Mouse (Mus musculus) layer of hippocampus, adult 8-10 months (tissue): ENCODE results near the gene Ctsw. TPM values are rescaled to one million over a fixed set of nuclear protein-coding genes. Genes with fewer than 3 reads are reported as not detected.

Source experiments
- DNase-seq, 2 experiments: peaks; one replicate each; pipeline ENCODE4 v3.0.0; 2022; ENCODE audit warnings: low spot score in 2 of 2
- total RNA-seq, 4 experiments: library from RNA; stranded (reverse); gene quantifications; 2 replicates each; pipeline ENCODE4 v1.2.4; 2022

The Ctsw gene
- total RNA-seq, 4 experiments from 2014 or later: 0.29 to 0.81 (median 0.77) TPM; not detected in 1

DNA sequence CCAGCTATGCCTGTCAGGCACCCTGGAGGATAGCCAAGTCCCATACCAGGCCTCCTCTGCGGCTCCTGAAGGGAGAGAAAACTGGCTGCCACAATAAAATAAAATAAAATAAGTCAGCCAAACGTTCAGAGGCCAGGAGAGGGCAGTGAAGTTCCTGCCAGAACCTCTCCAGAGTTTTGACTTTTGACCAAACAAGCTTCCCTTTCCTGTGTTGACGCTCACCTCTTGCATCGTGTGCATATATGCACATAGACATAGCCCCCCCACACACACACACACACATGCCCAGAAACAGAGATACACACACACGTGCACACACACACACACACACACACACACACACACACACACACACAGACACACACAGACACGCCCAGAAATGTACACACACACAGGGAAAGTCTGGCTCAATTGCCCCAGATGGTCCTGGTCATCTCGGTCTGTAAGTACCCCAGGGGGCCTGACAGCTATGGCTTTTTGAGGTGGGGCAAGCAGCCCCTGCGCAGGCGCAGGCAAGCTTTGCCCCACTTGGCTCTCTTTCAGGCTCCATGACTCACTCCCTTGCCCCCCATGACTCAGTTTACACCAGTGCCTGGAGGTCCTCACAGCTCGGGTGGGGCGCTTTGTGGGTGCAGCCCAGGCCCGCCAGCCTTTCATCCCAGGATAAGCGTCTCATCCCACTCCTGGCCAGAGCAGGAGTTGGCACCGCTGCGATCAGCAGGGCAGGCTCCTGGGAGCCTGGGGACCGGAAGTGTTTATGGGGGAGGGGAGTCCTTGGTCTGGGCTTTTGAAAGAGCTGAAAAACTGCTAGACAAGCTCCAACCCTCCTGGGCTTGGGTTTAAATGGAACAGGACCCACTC is 35.1 kb downstream of the Ctsw start:
- DNase-seq: no peak

DNA sequence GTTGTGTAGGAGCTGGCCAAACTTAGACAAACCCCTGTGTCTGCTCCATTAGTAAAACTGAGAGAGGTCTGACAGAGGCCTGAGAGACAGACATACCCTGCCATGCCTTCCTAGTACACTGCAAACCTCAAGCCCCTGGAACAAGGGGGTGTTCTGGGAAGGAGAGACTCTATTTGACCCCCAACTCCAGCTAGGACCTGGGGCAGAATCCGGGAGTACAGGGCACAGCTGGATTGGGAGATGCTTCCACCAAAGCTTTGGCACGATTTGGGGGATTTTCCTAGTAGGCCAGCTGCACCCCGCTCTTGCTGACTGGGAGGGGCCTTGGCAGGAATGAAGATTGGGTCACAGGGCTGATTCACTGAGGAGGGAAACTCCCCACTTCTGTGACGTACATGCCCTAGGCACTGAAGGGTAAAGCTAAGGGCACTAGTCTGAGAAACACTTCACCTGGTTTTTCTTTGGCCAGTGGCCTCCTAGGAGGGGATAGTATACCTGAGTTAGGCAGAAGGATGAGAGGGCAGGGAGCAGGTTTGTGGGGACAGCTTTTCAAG is 36.3 kb downstream of the Ctsw start:
- DNase-seq: no peak

- no peak for DNase-seq
Observed at GRCm38 (mm10) chr19:5430408-5430807, 37.9 kb downstream of the Ctsw start.

DNA sequence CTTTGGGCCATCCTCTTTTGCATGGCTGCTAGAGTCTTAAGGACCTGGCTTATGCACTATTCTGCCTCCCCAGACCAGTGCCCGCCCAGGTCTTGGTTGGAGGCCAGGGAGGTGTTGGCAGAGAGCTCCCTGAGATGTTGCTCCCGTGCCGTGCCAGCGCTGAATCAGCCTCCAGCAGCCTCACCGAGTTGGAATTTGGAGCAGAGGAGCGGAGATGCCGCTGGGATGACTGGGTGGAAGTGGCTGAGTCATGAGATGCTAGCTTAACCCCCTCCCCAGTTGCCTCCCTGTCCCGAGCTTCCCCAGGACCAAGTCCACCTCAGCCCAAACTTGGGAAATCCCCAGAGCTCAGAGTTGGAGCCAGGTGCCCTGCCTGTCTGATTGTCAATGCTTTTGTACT is 38.5 kb downstream of the Ctsw start:
- DNase-seq: no peak

GRCm38 (mm10) chr19:5429219-5429618 is 39.1 kb downstream of the Ctsw start:
- no peak for DNase-seq

DNA sequence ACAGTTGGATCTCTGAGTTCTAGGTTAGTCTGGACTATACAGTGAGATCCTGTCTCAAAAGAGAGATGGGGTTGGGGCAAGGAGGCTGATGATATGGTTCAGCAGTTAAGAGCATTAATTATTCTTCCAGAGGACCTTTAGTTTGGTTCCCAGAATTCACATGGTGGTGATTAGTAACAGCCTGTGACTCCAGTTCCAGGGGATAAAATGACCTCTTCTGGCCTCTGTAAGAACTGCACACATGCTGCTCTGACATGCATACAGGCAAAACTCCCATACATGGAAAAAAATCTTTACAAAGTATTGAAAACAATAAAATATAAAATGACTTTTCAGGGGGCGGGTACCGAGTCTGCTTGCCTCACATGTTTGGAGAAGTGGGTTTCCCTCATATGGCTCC is 40.2 kb downstream of the Ctsw start:
- no peak for DNase-seq

GRCm38 (mm10) chr19:5426640-5427290 is 41.5 kb downstream of the Ctsw start:
- DNase-seq: no peak

DNA sequence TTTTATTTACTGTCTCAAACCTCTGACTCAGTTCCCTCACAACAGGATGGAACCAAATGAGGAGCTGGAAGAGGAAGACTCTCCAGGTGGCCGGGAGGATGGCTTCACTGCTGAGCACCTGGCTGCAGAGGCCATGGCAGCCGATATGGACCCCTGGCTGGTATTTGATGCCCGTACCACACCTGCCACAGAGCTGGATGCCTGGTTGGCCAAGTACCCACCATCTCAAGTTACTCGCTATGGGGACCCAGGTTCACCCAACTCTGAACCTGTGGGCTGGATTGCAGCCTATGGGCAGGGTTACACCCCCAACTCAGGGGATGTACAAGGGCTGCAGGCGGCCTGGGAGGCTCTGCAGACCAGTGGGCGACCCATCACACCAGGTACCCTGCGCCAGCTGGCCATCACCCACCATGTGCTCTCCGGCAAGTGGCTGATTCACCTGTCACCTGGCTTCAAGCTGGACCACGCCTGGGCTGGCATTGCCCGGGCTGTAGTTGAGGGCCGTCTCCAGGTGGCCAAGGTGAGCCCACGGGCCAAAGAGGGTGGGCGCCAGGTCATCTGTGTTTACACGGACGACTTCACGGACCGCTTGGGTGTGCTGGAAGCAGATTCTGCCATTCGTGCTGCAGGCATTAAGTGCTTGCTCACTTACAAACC is 42.3 kb downstream of the Ctsw start:
- DNase-seq: no peak

GRCm38 (mm10) chr19:5424782-5425741 is 43.2 kb downstream of the Ctsw start, which contains the start of the genes Drap1 and AI837181:
Gene Drap1, minus strand, starts transcription at chr19:5424979.
Gene AI837181, plus strand, starts transcription at chr19:5425144.
- DNase-seq: peak; percentile 88

DNA sequence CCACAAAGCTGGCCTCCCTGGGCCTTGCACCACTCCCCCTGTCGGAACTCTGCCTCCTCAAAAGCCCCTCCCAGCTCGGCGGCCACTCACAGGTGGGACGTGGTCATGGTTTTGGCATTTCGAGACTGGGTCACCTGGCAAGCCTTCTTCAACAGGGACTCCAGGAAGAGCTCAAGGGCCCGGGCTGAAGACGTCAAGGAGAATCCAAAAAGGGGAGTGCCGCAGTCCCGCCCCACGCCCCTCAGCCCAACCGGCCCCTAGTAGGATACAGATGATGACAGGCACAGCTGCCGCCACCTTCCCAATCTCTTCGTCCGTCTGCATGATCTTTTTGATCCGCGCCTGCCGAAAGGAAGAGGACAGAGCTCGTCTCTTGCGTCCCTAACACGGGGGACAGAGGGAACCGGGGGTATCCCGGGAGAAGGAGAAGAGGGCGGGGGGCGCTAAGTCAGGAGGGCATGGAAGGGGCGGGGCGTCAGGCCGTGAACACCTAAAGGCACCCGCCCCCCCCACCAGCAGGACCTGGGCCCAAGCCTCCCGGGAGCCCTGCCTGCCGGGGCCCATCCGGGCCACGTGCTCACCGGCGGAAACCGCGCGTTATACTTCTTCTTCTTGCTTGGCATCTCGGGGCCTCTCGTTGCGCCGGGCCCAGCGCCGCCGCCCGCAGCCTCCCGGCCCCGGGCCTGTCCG is 44.1 kb downstream of the Ctsw start:
- DNase-seq: peak; percentile 51 to 52

- no peak for DNase-seq
Observed at GRCm38 (mm10) chr19:5423561-5423960, 44.7 kb downstream of the Ctsw start.

DNA sequence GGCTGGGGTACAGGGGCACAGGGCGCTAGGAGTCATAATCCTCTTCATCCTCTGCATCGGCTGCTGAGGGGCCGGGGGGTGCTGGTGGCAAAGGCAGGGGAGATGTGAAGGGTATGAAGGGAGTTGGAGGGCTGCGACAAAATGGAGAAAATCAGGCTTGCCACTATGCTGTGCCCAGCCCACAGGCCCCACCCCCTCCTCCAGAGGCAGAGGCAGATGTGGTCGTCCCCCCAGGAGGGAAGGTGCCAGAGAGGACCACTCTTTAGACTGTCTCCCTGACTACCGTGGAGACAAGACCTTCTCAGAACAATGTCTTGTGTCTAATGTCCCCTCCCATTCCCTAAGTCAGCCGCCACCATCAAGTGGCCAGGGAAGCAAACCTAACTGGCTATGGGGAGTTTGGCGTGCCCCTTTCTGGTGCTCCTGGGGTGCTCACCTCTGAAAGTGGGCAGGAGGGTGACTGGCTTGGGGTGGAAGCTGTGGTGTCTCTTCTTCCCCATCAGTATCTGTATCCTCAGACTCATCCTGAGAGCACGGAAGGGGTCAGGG is 45.3 kb downstream of the Ctsw start:
- DNase-seq: no peak

GRCm38 (mm10) chr19:5422267-5422666 is 46.0 kb downstream of the Ctsw start:
- no peak for DNase-seq

GRCm38 (mm10) chr19:5421784-5422183 is 46.5 kb downstream of the Ctsw start:
- DNase-seq: no peak

DNA sequence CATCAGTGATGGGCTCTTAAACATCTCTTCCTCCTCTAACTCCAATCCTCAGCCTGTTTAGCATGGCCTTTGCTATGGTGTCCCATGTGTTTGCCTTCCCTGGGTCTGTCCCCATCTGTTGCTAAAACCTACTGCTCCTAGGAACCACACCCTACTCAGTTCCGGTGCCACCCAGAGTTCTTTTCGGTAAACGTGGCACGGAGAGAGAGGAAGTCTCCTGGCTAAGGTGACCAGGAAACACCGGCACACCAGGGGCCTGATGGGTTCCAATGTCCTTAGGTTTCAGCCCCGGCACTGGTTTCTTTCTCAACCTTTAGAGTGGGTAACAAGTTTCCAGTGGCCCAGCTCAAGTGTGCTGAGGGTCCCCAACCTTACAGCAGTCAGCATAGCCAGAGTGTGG is 47.7 kb downstream of the Ctsw start:
- no peak for DNase-seq

- no peak for DNase-seq
Observed at GRCm38 (mm10) chr19:5419630-5420029, 48.7 kb downstream of the Ctsw start.

- no peak for DNase-seq
Observed at GRCm38 (mm10) chr19:5418750-5419466, 49.4 kb downstream of the Ctsw start.
